Mouse (Mus musculus) limb, embryonic 15.5 days (tissue): ENCODE measurements around the gene Phb. TPM values are rescaled to one million over a fixed set of nuclear protein-coding genes. Genes with fewer than 3 reads are reported as not detected.

Source experiments
- ATAC-seq: fragments of 200-750 bp; cut with Nextera tagmentation; 2 replicates; pipeline ENCODE4 v1.8.0; 2017; ENCODE audit warnings: low read depth, moderate TSS enrichment; ENCODE audit not compliant: insufficient number of reproducible peaks, low FRiP score, low TSS enrichment
- H3K27ac ChIP-seq: fragments of 300-500 bp; sonication (generic); 2 replicates; pipeline ENCODE4 v1.5.1; 2015; ENCODE audit warnings: moderate library complexity, mild to moderate bottlenecking, inconsistent platforms
- H3K27me3 ChIP-seq: fragments of 300-500 bp; sonication (generic); 2 replicates; pipeline ENCODE4 v1.6.1; 2015; ENCODE audit warnings: inconsistent platforms
- H3K36me3 ChIP-seq: fragments of 300-500 bp; sonication (generic); 2 replicates; pipeline ENCODE4 v1.6.1; 2015; ENCODE audit warnings: inconsistent platforms
- H3K4me1 ChIP-seq: fragments of 300-500 bp; sonication (generic); 2 replicates; pipeline ENCODE4 v1.6.1; 2015; ENCODE audit warnings: inconsistent platforms
- H3K4me2 ChIP-seq: fragments of 300-500 bp; sonication (generic); 2 replicates; pipeline ENCODE4 v1.6.1; 2015; ENCODE audit warnings: mild to moderate bottlenecking, inconsistent platforms
- H3K4me3 ChIP-seq: fragments of 300-500 bp; sonication (generic); 2 replicates; pipeline ENCODE4 v1.5.1; 2015; ENCODE audit warnings: mild to moderate bottlenecking, inconsistent platforms
- H3K9ac ChIP-seq: fragments of 300-500 bp; sonication (generic); 2 replicates; pipeline ENCODE4 v1.6.1; 2015; ENCODE audit warnings: inconsistent platforms
- H3K9me3 ChIP-seq: fragments of 300-500 bp; sonication (generic); 2 replicates; pipeline ENCODE4 v1.6.1; 2016; ENCODE audit warnings: inconsistent platforms
- WGBS: fragments of 180-500 bp; shearing (Covaris S2); methylation state at CpG from one replicate; pipeline ENCODE4 v1.1.7; 2015; 5-methylcytosine and 5-hydroxymethylcytosine counted together
- polyA plus RNA-seq: library from polyadenylated mRNA; unstranded; fragments of >200 nt; fragmentation: Nextera tagmentation; extraction: Ambion mirVana; gene quantifications from 2 replicates; pipeline ENCODE4 v1.2.1, GENCODE M21; 2015

Phb gene
- polyA plus RNA-seq, 1 experiment from 2014 or later, result 195 TPM

DNA sequence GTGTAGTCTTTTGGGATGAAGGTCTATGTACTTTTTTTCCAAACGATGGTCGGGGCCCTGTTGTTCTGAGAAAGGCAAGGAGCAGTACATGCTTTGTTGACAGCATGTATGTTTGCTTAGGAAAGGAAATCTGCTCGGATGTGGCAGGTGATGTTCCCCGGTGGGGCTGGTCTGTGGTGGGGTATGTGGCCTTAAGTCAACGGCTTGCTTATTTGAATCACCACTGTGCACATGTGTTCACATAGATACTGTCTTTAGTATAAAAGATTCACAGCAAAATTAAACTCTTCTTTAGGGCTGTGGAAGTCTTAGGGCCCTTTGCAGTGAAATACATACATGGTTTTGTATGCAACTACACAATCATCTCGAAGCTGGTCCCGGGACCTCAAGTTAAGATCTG, 47.7 kb downstream of the Phb start:
- H3K27ac ChIP-seq, result no peak overlapping the region
- 34% methylated on average over 7 of the region's 7 CpGs for WGBS

DNA sequence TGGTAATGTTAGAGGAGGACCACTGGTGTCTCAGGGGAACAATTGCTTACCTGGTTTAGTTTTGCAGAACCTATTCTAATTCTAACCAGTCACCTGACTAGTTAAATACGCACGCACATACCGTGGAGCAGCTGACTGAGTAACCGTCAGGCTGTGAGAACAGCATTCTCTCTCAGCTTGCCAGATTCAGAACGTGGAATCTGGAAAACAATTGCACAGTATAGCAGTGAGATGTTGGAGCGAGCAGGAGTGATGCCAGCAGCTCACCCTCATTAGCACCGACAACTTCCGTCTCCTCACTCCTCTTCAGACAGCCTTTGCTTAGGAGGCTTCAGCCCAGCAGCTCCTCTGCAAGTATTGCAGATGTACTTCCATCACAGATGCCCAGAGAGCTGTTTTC, 49.4 kb downstream of the Phb start:
- 44% methylated on average over 8 of the region's 8 CpGs for WGBS
- H3K4me1 ChIP-seq, result peaks cover 31% of the 10 kb centered on the region
- H3K9ac ChIP-seq, result no peak overlapping the region
- H3K27me3 ChIP-seq, result no peaks in the 10 kb centered on the region
- H3K9me3 ChIP-seq, result no peaks in the 10 kb centered on the region
- no peaks in the 10 kb centered on the region for H3K36me3 ChIP-seq
- H3K27ac ChIP-seq, result no peak overlapping the region
- no peak overlapping the region for H3K4me3 ChIP-seq
- H3K4me2 ChIP-seq, result no peak overlapping the region
- ATAC-seq, result no peak

More for the DNA sequence above, 47.7 kb downstream of the Phb start:
- Histone ChIP-seq H3K27me3 (no peaks in the 10 kb centered on the region), H3K4me1 (peaks cover 31% of the 10 kb centered on the region), H3K36me3 (no peaks in the 10 kb centered on the region), H3K9me3 (no peaks in the 10 kb centered on the region), H3K4me2 (peak overlapping the region; percentile 82), H3K4me3 (peak overlapping the region; percentile 74), H3K9ac (0 out of 2 replicates have a peak overlapping the region, but pooled peaks have one; percentile 84)
- no peak for ATAC-seq

DNA sequence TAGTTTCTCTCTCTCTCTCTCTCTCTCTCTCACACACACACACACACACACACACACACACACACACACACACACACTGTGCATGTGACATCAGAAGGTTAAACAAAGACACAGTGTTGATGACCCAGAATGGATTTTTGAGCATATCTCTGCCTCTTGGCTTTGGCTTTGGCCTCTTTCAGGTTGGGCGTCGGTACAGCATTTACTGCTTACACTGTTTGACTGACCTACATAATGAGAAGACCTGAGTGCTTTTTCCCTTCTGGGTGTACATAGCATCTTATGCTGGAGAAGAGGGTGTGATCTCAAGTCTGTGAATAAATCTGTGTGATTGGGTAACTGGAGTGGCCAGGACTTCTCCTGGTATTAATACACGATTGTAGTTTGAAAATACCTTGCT, 52.6 kb downstream of the Phb start:
- H3K36me3 ChIP-seq, result no peaks in the 10 kb centered on the region
- 87% methylated on average over 3 of the region's 3 CpGs for WGBS
- H3K9ac ChIP-seq, result no peak overlapping the region
- peaks cover 20% of the 10 kb centered on the region for H3K4me1 ChIP-seq
- no peak overlapping the region for H3K4me2 ChIP-seq
- H3K27me3 ChIP-seq, result no peaks in the 10 kb centered on the region
- H3K9me3 ChIP-seq, result no peaks in the 10 kb centered on the region
- no peak overlapping the region for H3K4me3 ChIP-seq
- ATAC-seq, result no peak
- no peak overlapping the region for H3K27ac ChIP-seq

DNA sequence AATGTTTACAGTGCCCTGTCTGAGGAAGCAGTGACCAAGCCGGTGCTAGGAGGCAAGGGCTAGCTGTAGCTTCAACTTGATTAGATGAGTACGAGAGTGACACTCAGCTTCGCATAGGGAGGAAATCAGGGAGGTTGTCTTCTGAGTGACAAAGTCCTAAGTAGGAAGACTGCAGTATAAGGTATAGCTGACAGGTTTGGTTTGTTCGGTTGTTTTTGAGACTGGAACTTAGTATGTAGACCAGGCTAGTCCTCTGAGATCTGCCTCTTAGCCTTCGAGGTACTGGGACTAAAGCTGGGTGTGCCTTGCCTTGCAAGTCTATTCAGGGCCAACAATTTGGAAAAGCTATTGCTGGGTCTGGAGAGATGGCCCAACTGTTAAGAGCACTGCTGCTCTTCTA, 56.5 kb downstream of the Phb start, which contains the start of gene B130006D01Rik:
Gene B130006D01Rik (plus strand): TSS at position 301 of the 400 bp plus-strand sequence.
- WGBS, result 94% methylated on average over 5 of the region's 5 CpGs

DNA sequence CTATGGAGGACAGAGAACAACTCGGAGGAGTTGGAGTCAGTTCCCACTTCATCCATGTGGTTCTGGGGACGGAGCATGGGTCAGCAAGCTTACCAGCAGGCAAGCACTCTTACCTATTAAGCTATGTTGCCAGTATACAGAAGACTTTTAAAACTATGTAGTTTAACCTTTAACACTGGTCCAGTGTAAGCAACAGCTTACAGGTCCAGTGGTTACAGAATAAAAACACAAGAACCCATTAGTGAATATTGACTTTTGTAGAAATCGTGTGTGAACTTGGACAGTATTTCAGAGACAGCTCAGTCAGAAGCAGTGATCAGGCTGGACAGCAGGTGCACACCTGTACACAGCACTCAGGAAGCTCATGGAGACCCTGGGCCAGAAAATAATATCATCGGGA, 57.7 kb downstream of the Phb start:
- no peaks in the 10 kb centered on the region for H3K36me3 ChIP-seq
- H3K27me3 ChIP-seq, result no peaks in the 10 kb centered on the region
- WGBS, result 93% methylated on average over 4 of the region's 4 CpGs
- H3K9me3 ChIP-seq, result no peaks in the 10 kb centered on the region
- no peak for ATAC-seq
- H3K4me3 ChIP-seq, result no peak overlapping the region
- H3K4me2 ChIP-seq, result no peak overlapping the region
- H3K9ac ChIP-seq, result no peak overlapping the region
- no peak overlapping the region for H3K27ac ChIP-seq
- H3K4me1 ChIP-seq, result no peaks in the 10 kb centered on the region

More for the DNA sequence above, 56.5 kb downstream of the Phb start, which contains the start of gene B130006D01Rik:
- Histone ChIP-seq H3K4me1 (no peaks in the 10 kb centered on the region), H3K27me3 (no peaks in the 10 kb centered on the region), H3K4me3 (no peak within 1 kb of the TSS), H3K4me2 (no peak within 1 kb of the TSS), H3K36me3 (no peaks in the 10 kb centered on the region), H3K9ac (no peak within 1 kb of the TSS), H3K27ac (no peak within 1 kb of the TSS), H3K9me3 (no peaks in the 10 kb centered on the region)
- no peak for ATAC-seq

DNA sequence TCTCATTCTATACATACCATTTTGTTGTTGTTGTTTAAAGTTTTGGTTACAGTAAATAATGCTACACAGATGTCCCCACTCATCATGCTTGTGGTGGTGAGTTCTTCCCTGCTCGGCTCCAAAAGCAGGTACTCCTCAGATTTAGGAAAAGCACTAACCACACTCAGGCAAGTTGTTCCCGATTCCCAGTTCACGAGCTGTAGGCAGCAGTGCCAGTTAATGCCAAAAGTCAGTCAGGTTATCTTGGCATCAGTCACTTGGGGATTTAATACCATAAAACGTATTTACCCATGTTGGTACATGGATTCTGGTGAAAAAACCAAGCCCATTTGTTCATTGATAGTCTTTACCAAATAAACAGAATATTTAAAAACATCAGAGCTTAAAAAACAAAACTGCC, 59.4 kb downstream of the Phb start:
- no peak overlapping the region for H3K4me2 ChIP-seq
- no peaks in the 10 kb centered on the region for H3K36me3 ChIP-seq
- 62% methylated on average over 4 of the region's 4 CpGs for WGBS
- no peak overlapping the region for H3K4me3 ChIP-seq
- H3K27me3 ChIP-seq, result no peaks in the 10 kb centered on the region
- no peak overlapping the region for H3K9ac ChIP-seq
- ATAC-seq, result no peak
- H3K4me1 ChIP-seq, result no peaks in the 10 kb centered on the region
- no peak overlapping the region for H3K27ac ChIP-seq
- H3K9me3 ChIP-seq, result no peaks in the 10 kb centered on the region

DNA sequence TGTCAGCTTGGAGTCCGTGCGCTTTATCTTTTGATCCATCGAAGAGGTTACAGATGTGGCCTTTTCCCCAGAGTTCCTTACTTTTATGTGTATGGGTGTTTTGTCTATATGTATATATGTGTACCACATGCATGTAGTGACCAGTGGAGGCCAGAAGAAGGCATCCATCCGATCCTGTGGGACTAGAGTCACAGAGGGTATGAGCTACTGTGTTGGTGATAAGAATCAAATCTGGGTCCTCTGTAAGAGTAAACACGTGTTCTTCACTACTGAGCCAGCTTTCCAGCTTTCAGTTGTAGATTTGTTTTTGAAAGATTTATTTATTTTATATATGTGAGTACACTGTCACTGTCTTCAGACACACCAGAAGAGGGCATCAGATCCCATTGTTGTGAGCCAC, 61.2 kb downstream of the Phb start:
- no peak for ATAC-seq
- Histone ChIP-seq H3K4me3 (no peak overlapping the region), H3K9ac (no peak overlapping the region), H3K27me3 (no peaks in the 10 kb centered on the region), H3K36me3 (no peaks in the 10 kb centered on the region), H3K9me3 (no peaks in the 10 kb centered on the region), H3K27ac (no peak overlapping the region), H3K4me2 (no peak overlapping the region), H3K4me1 (no peaks in the 10 kb centered on the region)
- whole genome bisulfite sequencing, result 92% methylated on average over 5 of the region's 5 CpGs

DNA sequence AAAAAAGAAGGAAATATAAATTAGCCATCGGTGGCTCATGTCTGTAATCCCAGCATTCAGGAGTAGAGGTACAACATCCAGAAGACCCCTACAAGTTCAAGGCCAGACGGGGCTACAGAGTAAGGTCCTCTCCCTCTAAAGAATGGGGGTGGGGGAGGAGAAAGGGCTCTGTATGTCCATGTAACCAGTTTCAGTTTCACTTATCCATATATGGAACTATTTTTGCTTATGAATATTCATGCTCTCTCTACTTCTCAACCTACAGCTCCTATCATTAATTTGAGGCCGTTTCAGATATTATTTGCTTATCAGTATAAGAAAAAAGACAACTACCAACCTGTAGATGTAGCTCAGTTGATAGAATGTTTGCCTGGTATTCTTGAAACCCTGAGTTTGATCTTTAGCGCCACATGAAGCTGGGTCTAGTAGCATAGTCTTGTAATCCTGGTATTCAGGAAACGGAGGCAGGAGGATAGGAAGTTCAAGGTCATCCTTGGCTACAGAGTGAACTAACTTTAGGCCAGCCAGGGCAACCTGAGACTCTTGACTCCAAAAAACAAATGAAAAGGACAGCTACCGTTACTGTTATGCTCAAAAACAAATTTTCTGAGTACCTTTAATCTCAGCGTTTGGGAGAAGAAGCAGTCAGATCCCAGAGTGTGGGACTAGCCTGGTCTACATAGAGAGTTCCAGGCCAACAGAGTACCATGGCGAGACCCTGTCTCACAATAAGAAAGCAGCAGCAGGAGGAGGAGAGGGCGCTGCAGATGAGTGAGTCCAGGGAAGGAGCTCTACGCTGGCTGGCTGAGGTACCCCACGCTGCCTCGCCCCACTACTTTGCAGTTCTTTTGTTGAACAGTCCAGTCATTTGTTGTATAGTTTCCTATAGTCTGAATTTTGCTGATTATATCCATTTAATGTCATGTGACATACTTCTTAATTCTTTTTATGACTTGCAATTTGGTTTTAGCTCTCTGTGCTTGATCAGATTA, 62.5 kb downstream of the Phb start:
- ATAC-seq, result no peak
- no peaks in the 10 kb centered on the region for H3K27me3 ChIP-seq
- no peaks in the 10 kb centered on the region for H3K4me1 ChIP-seq
- H3K9me3 ChIP-seq, result no peaks in the 10 kb centered on the region
- H3K4me2 ChIP-seq, result no peak overlapping the region
- H3K4me3 ChIP-seq, result no peak overlapping the region
- WGBS, result 82% methylated on average over 12 of the region's 12 CpGs
- no peak overlapping the region for H3K27ac ChIP-seq
- H3K36me3 ChIP-seq, result no peaks in the 10 kb centered on the region
- no peak overlapping the region for H3K9ac ChIP-seq

Other genes starting within 250 kb of the Phb start
- gene Nxph3, start 152.4 kb upstream of the Phb start, polyA plus RNA-seq, result 0.69 and 0.70 TPM in 2 replicates
- gene Ngfr, start 79.2 kb upstream of the Phb start, polyA plus RNA-seq, result 34.0 and 45.2 TPM in 2 replicates
- 23.4 and 26.6 TPM in 2 replicates for gene Zfp652, start 45.7 kb downstream of the Phb start, polyA plus RNA-seq
- 0.99 and 1.2 TPM in 2 replicates for gene B130006D01Rik, start 56.6 kb downstream of the Phb start, polyA plus RNA-seq
- 2.8 and 3.9 TPM in 2 replicates for gene Phospho1, start 157.5 kb downstream of the Phb start, polyA plus RNA-seq
- gene Gngt2, start 170.3 kb downstream of the Phb start, polyA plus RNA-seq, result 16.9 and 18.7 TPM in 2 replicates
- 7.0 and 7.2 TPM in 2 replicates for gene Abi3, start 175.5 kb downstream of the Phb start, polyA plus RNA-seq
- not detected in 2 replicates for gene B4galnt2, start 247.9 kb downstream of the Phb start, polyA plus RNA-seq